Mouse (Mus musculus): ENCODE measurements around the gene Olfr487.
"Not testable (repeated sequence)": the region's sequence is repeated elsewhere in the genome, so short reads cannot be mapped to it uniquely, and the experiment has no call there.

Olfr487 gene

DNA sequence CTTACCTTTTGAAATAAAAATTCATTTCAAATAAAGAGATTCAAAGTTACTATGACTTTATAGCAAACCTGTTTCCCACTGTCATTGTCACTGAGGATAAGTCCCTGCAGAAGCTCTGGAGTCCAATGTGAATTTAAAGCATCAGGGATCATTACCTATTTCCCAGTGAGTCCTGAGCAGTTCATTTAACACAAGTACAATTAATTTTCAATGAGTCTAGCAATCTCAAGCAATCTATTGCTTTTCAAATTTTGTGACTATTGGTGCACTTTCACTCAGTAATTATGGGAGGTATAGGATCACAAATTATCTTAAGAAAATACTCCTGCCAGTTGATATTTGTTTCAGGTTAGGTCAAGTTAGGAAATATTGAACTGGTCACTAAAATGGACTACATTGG is at the start of gene Olfr487:
Olfr487 (minus strand) TSS at position 101 of the 400 bp plus-strand sequence.
- not testable (repeated sequence) for DNase-seq (ENCODE audit: low spot score)

DNA sequence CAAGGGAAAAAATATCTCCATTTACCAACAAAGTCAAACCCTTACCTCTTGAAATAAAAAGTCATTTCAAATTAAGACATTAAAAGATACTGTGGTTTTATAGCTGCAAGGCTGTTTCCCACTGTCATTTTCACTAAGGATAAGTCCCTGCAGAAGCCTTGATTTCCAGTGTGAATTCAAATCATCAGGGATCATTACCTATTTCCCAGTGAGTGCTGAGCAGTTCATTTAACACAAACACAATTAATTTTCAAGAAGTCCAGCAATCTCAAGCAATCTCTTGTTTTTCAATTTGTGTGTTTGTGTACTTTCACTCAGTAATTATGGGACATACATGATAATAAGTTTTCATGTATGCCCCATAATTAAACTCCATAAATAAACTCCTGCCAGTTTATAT is 43.8 kb upstream of the Olfr487 start, which contains the start of gene Olfr488:
Olfr488 (minus strand) TSS at position 101 of the 400 bp plus-strand sequence.
- no peak for DNase-seq (ENCODE audit: low spot score)

DNA sequence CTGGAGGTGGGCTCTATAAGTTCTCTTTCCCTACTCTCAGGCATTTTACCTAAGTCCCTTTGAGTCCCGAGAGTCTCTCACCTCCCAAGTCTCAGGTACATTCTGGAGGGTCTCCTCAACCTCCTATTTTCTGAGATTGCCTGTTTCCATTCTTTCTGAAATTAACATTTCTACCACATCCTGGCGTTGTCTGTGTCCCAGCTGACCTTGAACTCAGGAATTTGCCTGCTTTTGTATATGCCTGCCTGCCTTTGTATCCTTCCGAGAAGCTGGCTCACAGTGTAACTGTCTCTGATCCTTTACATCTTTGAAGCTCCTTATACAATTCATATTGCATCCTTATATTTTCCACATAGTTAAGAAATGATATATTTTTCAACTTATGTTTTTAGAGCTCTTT is 19.1 kb upstream of the Olfr487 start:
- DNase-seq (ENCODE audit: low spot score), result no peak

DNA sequence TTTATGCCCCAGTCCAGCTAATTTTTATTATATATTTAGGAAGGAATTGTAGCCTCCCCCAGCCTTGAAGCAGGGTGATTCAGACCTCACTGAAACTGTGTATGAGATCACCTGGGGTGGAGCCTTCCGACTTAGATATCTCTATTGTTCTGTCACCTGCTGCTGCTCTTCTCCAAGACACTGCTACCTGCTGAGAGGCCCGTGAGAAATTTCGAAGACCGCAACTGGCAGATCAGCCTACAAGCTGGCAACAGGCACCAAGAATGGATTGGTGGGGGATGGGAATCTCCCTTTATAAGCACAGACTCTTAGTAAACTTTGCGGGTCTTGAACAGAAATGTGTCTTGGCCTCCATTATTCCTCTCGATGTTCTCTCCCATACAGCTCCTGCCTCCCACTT is 17.5 kb downstream of the Olfr487 start:
- no peak for DNase-seq (ENCODE audit: low spot score)

DNA sequence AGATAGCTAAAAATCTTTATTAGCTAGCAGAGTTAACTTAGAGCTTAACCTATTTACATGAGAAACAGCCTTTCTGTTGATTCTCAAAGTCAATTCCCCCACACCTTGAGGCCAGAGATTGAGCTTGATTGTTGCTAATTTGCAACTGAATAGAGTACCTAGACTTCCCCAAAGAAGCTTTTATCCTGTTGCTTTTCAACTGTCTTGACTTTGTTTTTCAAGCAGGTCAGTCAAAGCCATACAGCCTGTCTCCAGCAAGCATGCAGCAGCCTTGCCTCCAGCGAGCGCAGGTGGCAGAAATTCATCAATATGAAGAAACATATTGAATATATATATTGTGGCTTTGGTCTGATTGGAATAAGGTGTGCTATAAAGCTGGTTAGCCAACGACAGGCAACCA is 18.1 kb downstream of the Olfr487 start:
- not testable (repeated sequence) for DNase-seq (ENCODE audit: low spot score)

DNA sequence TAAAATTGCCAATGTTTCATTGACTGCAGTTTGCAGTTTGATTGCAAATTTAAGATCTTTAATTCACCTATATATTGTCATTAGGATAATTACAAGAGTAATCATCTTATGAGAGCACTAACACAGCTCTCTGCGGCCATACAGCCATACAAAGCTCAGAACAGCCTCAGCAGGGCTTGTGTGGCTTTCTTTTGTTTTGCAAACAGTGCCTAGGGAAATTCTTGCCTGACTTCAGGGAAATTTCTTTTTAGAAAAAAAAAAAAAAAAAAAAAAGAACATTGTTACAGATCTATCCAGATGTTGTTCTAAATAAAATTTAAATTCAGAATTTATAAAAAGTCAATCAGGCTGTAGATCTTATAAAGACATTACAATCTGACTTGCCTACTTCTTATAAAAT is 21.7 kb downstream of the Olfr487 start:
- not testable (repeated sequence) for DNase-seq (ENCODE audit: low spot score)

DNA sequence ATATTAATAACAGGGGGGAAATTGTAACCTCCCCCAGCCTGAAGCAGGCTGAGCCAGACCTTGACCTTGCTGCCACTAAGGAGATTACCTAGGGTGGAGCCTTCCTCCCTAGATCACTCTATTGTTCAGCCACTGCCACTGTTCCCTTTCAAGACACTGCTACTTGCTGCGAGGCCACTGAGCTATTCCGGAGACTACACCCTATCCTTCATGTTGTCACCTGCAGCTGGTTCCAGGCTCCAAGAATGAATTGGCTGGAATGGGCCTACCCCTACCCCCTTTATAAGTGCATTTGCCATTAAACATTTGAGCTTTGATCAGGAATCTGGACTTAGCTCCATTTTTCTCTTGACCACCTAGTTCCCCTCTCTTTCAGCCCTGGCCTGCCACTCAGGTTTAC is 23.2 kb downstream of the Olfr487 start:
- not testable (repeated sequence) for DNase-seq (ENCODE audit: low spot score)

DNA sequence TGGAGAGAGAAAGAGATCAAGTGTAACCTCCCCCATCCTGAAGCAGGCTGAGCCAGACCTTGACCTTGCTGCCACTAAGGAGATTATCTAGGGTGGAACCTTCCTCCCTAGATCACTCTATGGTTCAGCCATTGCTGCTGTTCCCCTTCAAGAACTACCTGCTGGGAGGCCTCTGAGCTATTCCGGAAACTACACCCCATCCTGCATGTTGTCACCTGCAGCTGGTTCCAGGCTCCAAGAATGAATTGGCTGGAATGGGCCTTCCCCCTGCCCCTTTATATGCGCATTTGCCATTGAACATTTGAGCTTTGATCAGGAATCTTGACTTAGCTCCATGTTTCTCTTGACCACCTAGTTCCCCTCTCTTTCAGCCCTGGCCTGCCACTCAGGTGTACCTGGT is 29.2 kb downstream of the Olfr487 start:
- not testable (repeated sequence) for DNase-seq (ENCODE audit: low spot score)

DNA sequence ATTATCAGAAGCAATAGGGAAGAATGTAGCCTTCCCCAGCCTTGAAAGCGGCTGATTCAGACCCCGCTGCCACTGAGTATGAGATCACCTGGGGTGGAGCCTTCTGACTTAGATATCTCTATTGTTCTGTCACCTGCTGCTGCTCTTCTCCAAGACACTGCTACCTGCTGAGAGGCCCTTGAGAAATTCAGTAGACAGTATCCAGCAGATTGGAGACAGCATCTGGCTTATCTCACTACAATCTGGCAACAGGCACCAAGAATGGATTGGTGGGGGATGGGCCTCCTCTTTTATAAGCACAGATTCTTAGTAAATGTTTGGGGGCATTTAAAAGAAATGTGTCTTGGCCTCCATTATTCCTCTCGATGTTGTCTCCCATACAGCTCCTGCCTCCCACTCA is 30.0 kb downstream of the Olfr487 start:
- DNase-seq (ENCODE audit: low spot score), result not testable (repeated sequence)

DNA sequence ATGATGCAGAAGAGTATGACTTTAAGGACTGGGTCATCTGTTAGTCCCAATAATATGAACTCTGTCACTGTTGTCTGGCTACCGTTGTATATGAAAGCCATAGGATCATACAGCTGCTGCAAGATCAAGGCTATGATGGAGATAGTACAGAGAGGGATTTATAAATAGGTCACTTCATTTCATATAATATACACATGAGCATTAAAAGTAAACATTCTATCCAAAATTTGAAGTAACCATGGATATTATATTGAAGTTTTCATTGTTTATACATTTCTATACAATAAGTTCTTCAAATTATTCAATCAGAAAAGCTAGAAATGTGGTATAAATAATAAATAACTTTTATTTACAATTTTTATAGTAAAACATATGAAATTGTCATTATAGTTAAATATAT is 41.8 kb downstream of the Olfr487 start, which contains the start of gene Olfr486:
Olfr486 (minus strand) TSS at position 101 of the 400 bp plus-strand sequence.
- DNase-seq (ENCODE audit: low spot score), result not testable (repeated sequence)

DNA sequence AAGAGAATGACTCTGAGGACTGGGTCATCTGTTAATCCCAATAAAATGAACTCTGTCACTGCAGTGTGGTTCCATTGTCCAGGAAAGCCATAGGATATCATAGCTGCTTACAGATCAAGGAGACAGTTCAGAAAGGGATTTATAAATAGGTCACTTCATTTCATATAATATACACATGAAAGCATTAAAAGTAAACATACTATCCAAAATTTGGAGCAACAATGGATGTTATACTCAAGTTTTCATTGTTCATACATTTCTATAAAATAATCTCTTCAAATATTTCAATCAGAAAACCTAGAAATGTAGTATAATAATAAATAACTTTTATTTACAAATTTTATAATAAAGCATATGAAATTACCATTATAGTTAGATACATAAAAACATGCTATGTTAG is 54.7 kb downstream of the Olfr487 start, which contains the start of gene Olfr485:
Olfr485 (minus strand) TSS at position 101 of the 400 bp plus-strand sequence.
- DNase-seq (ENCODE audit: low spot score), result no peak

Data from ovary, adult 18-20 months (tissue).